Mouse (Mus musculus): ENCODE measurements around the gene Ldha. TPM values are rescaled to one million over a fixed set of nuclear protein-coding genes. Genes with fewer than 3 reads are reported as not detected.

The Ldha gene
- total RNA-seq, 2 experiments from 2014 or later, result 212 to 278 TPM

DNA sequence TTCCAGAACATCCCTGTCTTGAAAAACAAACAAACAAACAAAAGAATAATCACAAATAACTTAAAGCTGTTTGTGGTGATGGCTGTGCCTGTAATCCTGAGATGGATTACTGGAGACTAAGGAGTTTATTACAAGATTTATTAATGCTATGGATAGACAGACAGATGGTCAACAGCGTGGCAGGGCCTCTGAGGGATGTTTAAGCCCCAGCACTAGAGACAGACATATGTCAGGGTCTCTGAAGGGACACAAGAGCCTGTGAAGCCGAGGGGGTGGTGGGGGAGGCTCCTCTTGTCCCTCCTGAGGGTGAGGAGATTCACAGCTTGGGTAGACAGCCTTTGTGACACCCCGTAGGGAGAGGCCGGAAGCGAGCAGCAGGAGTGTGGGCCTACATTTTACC lies 4.2 kb upstream of the Ldha start:
- ATAC-seq (ENCODE audit: poor library complexity, severe bottlenecking), result no peak

DNA sequence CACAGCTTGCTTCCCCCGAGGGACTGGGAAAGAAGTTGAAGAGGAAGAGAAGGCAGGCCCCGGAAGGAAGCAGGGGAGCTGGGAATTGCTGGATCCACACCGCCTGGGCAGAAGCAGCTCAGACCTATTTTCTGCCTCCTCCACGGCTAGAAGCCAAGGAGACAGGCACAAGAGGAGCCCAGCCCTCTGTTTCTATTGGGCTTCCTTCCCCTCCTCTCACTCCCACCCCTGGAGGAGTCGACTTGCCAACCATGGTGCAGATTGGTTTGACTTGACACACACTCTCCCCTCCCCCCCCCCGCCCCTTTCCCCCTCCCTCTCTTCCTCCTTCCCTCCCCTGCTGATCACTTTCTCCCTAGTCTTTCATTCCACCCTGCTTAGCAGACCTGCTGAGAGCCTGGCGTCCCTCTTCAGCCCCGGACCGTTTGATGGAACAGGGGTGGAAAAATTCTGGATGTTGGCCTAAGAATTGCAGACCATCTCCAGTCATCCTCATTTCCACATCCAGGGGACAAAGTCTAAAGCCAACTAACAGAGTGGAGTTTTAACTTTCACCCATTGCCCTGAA lies 3.1 kb upstream of the Ldha start:
- no peak for ATAC-seq (ENCODE audit: poor library complexity, severe bottlenecking)

- peak; percentile 51 for ATAC-seq (ENCODE audit: poor library complexity, severe bottlenecking)
These were observed 2.4 kb upstream of the Ldha start for GRCm38 (mm10) chr7:46838891-46839302.

- peak; percentile 57 for ATAC-seq (ENCODE audit: poor library complexity, severe bottlenecking)
These were observed 1.8 kb upstream of the Ldha start for GRCm38 (mm10) chr7:46839446-46839845.

- no peak for ATAC-seq (ENCODE audit: poor library complexity, severe bottlenecking)
These were observed 1.4 kb upstream of the Ldha start for GRCm38 (mm10) chr7:46839861-46840260.

DNA sequence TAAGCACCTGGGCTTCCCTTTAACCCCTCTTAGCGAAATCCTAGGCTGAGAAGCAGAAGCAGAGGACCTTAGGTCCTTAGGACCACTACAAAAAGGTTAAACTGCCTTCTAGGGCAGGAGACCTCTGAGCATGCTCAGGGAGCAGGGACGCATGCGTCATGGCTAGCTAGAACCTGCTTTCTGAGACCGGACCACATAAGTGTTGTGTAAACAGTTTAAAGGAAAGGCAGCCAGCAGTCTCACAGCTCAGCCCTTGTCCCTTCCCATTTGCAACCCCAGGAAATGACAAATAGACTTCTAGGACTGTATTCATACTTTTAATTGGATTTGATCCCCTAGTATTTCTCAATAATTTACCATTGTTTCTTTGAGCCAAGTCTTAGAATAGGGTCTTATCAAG lies 949 bp upstream of the Ldha start:
- ATAC-seq (ENCODE audit: poor library complexity, severe bottlenecking), result no peak

GRCm38 (mm10) chr7:46842278-46842677 lies 1.0 kb downstream of the Ldha start:
- no peak for ATAC-seq (ENCODE audit: poor library complexity, severe bottlenecking)

DNA sequence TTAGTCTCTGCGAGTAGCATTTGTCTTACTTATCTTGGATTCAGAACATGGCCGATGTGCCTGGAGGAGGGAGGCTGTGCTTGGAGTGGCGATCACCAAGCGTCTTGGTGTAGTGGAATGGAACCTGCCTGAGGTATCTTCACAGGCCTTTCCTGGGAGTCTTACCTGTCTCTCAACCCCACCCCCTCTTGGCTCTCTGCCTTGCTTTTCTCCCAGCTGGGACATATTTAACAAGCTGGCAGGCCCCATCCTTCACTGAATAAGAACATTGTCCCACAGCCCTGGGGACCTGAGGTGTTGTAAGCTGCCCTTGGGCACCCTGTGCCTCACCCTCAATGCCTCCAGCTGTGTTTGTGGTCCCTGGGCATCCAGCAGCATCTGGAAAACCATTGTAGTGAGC lies 2.3 kb downstream of the Ldha start:
- ATAC-seq (ENCODE audit: poor library complexity, severe bottlenecking), result no peak

DNA sequence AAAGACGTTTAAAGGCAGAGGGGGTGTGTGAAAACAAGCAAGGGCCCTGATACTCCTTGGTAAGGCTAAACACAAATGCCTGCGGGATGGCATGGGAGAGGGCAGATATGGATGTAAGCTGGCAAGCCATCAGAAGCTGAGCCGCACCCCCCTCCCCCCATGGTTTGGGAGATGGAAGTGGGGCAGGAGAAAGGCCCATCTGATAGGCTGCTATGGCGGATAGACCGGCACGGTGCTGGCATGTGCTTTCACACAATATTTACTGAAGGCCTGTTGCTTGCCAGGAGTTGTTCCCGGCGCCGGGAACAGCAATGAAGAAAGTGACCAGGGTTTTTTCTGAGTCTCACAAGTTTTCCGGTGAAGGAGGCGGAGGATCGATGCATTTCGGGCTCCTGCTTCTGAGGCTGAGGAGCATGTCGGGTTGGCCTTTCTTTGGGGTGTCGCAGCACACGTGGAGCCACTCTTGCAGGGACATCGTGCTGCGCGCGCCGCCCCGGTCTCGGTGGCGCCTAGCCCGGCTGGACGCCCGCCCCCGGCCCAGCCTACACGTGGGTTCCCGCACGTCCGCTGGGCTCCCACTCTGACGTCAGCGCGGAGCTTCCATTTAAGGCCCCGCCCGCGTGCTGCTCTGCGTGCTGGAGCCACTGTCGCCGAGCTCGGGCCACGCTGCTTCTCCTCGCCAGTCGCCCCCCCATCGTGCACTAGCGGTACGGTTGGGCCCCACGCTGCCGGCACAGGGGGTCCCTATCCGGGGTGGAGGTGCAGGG lies 4.1 kb downstream of the Ldha start:
- peak; percentile 78 for ATAC-seq (ENCODE audit: poor library complexity, severe bottlenecking)

- ATAC-seq (ENCODE audit: poor library complexity, severe bottlenecking), result peak; percentile 39
These were observed 4.8 kb downstream of the Ldha start for GRCm38 (mm10) chr7:46845978-46846485.

GRCm38 (mm10) chr7:46846486-46847244 lies 5.4 kb downstream of the Ldha start:
- peak; percentile 20 for ATAC-seq (ENCODE audit: poor library complexity, severe bottlenecking)

- ATAC-seq (ENCODE audit: poor library complexity, severe bottlenecking), result no peak
These were observed 8.0 kb downstream of the Ldha start for GRCm38 (mm10) chr7:46849287-46849686.

DNA sequence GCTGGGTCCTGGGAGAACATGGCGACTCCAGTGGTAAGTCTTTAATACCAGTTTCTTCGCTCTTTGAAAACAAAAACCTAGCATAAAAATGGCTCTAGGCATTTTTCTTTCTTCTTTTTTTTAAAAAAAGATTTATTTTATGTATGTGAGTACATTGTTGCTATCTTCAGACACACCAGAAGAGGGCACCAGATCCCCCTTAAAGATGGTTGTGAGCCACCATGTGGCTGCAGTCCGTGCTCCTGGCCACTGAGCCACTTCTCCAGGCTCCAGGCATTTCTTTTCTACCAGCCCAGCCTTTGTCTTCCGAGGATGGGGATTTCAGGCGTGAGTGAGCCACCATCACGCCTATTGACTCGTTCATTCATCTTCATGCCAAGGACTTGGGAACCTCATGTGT lies 9.8 kb downstream of the Ldha start:
- no peak for ATAC-seq (ENCODE audit: poor library complexity, severe bottlenecking)

DNA sequence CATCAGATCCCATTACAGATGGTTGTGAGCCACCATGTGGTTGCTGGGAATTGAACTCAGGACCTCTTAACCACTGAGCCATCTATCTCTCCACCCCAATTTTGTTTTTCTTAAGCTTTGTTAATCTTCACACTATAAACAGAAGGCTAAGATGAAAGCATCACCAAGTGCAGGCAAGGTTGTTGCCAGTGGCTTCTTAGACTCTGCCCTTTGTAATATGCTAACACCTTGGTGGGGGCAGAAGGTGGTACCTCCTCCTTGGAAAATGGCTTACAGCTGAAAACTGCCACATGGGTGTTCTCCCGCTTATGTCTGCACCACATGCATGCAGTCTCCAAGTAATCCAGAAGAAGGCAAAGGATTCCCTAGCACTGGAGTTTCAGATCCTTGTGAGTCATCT lies 11.4 kb downstream of the Ldha start:
- no peak for ATAC-seq (ENCODE audit: poor library complexity, severe bottlenecking)

GRCm38 (mm10) chr7:46853365-46853764 lies 12.1 kb downstream of the Ldha start:
- no peak for ATAC-seq (ENCODE audit: poor library complexity, severe bottlenecking)

DNA sequence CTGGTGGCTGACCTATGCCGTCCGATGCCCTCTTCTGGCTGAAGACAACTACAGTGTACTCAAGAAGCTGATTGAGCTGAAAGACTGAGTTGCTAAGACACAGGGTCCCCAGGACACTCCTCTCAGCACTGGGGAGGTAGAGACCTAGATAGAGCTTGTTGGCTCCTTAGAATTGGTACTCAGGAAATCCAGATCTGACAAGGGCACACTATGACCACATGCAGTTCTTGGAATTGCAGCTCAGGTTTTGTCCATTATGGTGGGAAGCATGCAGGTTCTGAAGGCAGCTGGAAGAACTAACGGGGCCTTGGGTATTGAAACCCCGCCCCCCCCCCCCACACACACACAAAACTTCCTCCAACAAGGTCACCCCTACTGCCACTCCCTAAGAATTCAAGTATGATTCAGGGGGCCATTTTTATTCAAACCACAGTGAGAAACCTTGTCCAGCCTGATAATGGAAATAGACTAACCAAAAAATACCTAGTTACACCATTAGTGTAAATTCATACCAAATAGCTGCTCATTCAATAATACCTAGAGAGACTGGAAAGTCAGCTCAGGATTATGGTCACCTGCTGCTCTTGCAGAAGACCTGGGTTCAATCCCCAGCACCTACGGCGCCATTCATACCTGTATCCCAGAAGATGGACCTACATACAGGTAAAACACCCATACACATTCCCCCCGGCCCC lies 14.7 kb downstream of the Ldha start:
- no peak for ATAC-seq (ENCODE audit: poor library complexity, severe bottlenecking)

DNA sequence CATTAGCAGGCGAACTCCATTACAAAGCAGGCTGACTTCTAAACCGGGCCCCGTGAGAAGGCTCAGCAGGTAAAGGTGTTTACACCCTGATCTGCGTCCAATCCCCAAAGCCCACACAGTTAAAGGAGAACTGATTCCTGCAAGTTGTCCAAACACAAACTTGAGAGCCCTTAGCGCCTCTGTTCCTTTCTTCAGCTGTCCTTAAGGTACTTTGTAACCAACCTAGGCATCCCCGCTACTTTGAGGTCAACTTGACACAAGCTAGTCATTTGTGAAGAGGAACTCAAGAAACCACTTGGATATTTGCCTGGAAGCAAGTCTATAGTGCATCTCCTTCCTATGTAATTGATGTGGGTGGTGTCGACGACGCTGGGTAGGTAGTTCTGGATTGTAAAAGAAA lies 16.2 kb downstream of the Ldha start:
- ATAC-seq (ENCODE audit: poor library complexity, severe bottlenecking), result no peak

GRCm38 (mm10) chr7:46859031-46859430 lies 17.8 kb downstream of the Ldha start:
- no peak for ATAC-seq (ENCODE audit: poor library complexity, severe bottlenecking)

GRCm38 (mm10) chr7:46860996-46861395 lies 19.7 kb downstream of the Ldha start, which contains the start of gene Ldhc:
TSS of gene Ldhc (plus strand) at chr7:46861203.
- no peak for ATAC-seq (ENCODE audit: poor library complexity, severe bottlenecking)

DNA sequence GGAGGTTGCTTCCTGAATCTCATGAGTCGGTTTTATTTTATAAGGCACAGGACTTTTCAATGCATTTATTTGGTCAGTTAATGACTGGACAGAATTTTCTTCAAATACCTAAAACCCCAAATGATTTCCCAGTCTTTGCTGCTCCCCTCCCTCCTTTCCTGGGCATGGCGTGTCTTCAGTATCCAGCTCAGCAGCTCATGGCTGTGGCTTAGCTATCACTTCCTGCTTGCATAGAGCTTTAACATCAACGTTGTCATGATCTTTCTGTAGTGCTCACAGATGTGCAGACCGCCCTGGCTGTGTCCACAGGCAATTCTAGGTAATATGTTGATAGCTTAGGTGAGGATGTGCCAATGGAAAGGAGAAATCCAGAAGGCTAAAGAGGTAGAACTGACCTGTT lies 30.7 kb downstream of the Ldha start:
- ATAC-seq (ENCODE audit: poor library complexity, severe bottlenecking), result peak; percentile 57

DNA sequence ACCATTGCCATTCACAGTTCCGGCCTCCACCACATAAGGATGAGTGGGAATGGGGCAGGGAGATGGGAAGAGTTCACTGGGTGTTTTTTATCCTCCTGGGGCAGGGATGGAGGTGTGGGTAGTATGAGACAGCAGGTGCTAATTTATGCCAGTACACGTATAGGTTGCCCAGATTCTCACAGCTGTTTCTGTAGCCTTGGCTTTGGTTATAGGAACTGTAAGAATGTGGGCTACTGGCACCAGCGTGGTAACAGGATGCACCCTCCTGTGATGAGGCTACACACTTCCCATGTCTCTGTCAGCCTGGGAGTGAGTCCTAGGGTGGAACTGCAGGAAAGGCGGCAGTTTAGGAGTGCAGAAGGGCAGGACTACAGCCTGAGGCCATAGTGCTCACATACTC lies 35.6 kb downstream of the Ldha start:
- ATAC-seq (ENCODE audit: poor library complexity, severe bottlenecking), result no peak

All from megakaryocyte, adult 5-6 weeks (primary cell).